Mouse (Mus musculus): ENCODE measurements at regions not wholly inside any gene's neighbourhood (a gene's known extent, or its start where the extent isn't known, plus 50 kb on each side); places are given as distances from the start of the nearest gene placed in this dataset.

- no peak for DNase-seq (ENCODE audit: extremely low read depth, insufficient read length, low spot score)
These were observed 696.9 kb downstream of the Diaph3 start for GRCm38 (mm10) chr14:86443921-86444835.

DNA sequence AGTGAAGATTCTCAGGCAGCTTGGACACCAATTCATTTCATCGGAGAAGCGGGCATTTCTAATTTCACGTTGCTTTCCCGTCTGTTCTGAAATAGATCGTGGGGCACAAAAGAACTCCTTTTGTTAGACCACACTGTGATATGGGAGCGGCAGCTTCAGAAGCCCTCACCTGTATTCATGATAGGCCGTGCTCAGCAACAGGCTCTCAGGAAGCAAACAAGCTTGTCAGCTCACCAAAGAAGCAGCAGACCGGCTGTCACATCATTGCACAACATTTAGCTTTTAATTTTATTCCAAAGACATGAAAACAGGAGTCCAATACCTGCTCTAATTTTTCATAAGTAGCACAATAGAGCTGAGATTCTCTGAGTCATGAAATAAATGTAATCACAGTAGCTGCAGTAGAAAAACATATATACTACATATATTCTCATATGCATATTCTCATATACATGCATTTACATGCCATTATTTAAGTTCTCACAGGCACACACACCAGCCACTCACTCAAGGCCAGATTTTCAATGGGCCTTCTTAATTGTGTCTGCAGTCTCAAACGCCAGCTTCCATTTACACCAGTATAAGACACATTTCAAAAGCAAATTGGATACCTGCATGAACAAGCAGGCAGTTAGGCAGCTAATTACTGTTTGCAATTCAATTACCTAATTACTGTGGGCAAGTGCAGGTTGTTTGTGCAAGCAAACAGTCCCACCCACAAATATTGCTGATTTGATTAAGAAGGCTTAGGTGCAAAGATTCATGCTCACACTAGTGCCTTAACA, 698.9 kb downstream of the Diaph3 start:
- no peak for DNase-seq (ENCODE audit: extremely low read depth, insufficient read length, low spot score)

- DNase-seq (ENCODE audit: extremely low read depth, insufficient read length, low spot score) = no peak
These were observed 703.7 kb downstream of the Diaph3 start for GRCm38 (mm10) chr14:86437383-86437782.

- DNase-seq (ENCODE audit: extremely low read depth, insufficient read length, low spot score) = no peak
These were observed 705.7 kb downstream of the Diaph3 start for GRCm38 (mm10) chr14:86435345-86435744.

GRCm38 (mm10) chr14:86431215-86431816, 709.7 kb downstream of the Diaph3 start:
- DNase-seq (ENCODE audit: extremely low read depth, insufficient read length, low spot score) = no peak

GRCm38 (mm10) chr14:86421881-86422280, 719.2 kb downstream of the Diaph3 start:
- no peak for DNase-seq (ENCODE audit: extremely low read depth, insufficient read length, low spot score)

DNA sequence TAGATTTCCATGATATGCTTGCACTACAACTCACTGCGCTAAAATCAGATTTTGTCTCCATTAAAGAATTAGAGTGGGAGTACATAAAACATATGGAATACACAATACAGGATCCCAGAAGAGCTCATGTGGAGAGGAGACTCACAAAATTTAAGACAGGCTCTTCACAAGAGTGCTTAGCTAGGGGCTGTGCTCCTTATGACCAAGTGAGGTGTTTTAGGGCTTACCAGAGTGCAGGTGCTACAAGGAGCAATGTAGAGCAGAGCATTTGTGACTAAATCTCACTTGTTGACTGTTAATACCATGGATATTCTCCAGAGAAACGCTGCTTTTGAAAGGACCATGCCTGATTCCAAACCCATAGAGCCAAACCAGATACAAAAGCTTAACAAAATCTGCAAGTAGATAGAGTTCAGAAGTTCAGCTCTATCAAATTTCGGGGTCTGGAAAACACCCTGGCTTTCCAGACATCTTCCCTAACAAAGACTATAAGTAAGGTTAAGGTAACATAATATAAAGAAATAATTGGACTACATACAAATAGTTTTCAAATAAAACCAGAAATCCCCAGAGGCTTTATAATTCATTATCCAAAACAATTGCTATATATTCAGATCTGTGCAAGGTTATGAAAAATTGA, 721.0 kb downstream of the Diaph3 start:
- DNase-seq (ENCODE audit: extremely low read depth, insufficient read length, low spot score) = no peak

DNA sequence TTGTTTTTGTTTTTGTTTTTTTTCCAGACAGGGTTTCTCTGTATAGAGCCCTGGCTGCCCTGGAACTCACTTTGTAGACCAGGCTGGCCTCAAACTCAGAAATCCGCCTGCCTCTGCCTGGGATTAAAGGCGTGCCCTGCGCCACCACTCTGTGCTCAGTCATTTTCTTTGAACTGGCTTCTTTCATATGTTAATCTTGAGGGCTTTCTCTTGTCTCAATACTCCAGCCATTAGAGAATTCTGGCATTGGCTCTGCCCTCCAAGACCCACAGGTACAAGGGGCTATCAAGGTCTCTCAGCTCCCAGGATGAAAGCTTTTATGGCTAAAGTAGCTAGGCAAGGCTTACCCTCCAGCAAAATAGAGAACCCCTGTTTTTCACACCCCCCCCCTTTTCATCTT, 744.2 kb downstream of the Diaph3 start:
- no peak for DNase-seq (ENCODE audit: extremely low read depth, insufficient read length, low spot score)

- DNase-seq (ENCODE audit: extremely low read depth, insufficient read length, low spot score) = no peak
These were observed 745.1 kb downstream of the Diaph3 start for GRCm38 (mm10) chr14:86395951-86396361.

DNA sequence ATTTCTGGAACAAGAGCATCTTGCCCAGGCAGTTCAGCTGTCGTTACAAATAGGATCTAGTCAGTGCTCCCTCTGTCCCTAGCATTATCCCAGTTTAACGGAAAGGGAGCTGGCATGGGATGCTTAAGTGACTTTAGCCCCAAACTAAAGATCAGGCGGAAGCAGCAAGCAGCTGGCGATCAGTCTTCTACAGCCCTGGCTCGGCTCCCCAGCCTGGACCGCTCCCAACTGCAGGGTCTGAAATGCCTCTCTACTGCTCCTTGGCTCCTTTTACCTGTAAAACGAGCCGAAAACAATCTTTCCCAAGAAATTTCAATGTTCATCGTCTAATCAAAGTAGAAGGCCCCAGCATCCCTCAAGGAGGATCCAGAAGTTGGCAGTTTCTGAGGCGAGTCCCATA, 745.5 kb downstream of the Diaph3 start:
- no peak for DNase-seq (ENCODE audit: extremely low read depth, insufficient read length, low spot score)

GRCm38 (mm10) chr14:86395068-86395467, 746.0 kb downstream of the Diaph3 start:
- no peak for DNase-seq (ENCODE audit: extremely low read depth, insufficient read length, low spot score)

DNA sequence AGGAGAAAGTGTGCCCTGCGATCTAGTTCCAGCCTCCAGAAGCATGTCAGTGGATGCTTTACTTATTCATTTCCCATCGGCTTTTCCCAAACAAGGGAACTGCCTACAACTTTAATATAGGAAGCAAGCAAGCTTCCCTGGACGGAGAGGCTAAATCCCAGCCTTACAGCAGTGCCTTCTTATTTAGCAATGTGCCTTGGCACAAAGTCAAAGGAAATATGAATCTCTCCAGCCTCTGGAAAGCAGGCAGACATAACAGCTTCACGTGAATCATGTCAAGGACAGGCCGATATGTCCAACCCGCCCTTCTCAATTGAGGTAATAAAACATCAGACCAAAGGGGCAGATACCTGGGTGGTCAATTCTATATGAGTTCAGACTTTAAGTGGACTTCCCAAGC, 755.9 kb downstream of the Diaph3 start:
- no peak for DNase-seq (ENCODE audit: extremely low read depth, insufficient read length, low spot score)

DNA sequence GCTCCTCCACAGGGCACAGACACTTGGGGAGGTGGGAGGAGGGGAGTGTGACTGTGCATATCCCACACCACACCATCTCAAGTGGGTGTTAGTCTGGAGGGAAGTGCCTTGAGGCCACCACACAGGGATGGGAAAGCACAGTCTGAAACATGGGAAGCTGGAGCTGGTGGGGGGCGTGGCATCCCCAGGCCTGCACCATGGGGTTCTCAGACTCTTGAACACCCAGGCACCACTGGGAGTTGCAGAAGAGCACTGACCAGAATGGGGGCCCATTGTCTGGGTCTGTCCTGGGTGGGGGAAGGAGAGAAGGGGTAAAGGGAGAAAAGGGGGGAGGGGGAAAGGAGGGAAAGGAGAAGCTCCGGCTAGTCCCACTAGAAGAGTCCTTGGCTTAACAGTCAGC, 776.0 kb downstream of the Diaph3 start:
- no peak for DNase-seq (ENCODE audit: extremely low read depth, insufficient read length, low spot score)

DNA sequence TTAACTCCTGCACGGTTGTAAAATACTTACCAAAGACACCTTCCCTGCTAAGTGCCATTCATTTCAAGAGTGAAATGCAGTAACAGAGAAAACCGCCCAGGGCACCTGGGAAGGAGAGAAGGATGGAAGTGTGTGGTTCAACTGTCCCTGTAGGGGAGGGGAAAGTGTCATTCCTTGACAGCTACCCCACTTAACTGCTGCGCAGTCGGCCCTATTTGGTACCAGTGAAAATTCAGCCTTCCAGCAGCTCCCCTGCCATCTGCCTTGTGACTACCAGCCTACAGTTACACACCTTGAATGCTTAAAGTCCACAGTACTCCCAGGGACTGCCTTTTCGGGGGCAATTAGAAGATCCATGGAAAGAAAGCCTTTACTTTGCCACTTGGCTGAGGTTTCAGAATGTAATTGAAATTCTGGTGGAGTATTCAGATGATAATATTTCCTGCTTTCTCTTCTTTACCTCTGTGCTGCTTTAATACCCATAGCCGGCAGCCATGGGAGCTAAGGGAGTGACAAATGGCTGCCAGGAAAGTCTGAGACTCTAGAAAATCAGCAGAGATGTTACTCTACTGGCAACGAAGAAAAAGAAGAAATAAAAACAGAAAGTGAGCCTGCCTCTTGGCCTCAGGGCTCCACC, 780.5 kb downstream of the Diaph3 start:
- DNase-seq (ENCODE audit: extremely low read depth, insufficient read length, low spot score) = no peak

DNA sequence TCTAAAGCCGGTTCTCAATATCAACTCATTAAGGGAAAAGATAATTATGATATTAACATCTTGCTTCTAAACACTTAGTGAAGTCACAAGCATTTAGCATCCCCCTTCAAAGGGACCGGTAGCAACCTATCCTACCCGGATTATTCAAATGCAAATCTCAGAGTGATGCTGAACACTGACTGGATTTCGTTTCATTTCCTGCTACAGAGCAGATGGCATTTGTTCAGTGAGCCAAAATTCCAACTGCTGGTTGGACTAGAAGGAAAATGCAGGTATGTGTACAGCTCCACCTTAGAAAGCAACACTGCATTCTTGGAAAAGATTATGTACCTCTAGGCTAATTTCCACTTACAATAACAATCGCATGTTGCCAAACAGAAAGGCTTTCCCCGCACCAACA, 782.5 kb downstream of the Diaph3 start:
- DNase-seq (ENCODE audit: extremely low read depth, insufficient read length, low spot score) = no peak

GRCm38 (mm10) chr14:86350526-86350925, 790.5 kb downstream of the Diaph3 start:
- DNase-seq (ENCODE audit: extremely low read depth, insufficient read length, low spot score) = no peak

DNA sequence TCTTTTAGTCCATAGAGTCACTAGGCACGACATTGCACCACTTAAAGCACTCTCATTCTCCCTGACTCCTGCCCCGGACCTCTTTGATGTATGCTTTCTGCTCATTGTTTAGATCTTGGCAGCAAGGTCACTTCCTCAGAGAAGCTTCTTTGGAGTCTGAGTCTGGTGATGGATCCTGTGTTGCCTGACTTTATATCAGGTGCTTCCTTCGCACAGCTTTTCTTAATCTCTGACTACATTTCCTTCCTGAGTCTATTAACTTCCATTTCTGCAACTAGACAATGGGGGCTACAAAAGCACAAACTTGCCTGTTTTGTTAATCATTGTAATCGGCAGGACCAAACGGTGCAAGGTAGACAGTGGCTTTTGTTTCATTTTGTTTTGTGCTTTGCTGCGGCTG, 802.0 kb downstream of the Diaph3 start:
- no peak for DNase-seq (ENCODE audit: extremely low read depth, insufficient read length, low spot score)

GRCm38 (mm10) chr14:86337052-86337451, 804.0 kb downstream of the Diaph3 start:
- no peak for DNase-seq (ENCODE audit: extremely low read depth, insufficient read length, low spot score)

DNA sequence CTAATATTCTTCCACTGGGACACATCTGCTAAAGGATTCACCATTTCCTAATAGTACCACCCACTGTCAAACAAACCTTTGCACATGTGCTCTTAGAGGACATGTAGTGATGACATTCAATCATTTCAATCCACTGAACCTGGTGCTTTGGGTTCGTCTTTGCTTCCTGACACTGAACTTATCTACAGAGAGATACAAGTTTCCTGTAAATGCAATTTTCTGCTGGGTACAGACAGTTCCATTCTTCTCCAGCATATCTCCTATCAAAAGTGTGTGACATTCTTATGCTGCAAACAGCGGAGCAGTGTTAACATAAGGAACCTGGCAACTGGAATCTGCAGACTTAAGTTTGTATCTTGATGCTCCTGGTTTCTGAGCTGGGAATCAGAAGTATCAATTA, 805.8 kb downstream of the Diaph3 start:
- DNase-seq (ENCODE audit: extremely low read depth, insufficient read length, low spot score) = no peak

GRCm38 (mm10) chr14:86329176-86329575, 811.9 kb downstream of the Diaph3 start:
- no peak for DNase-seq (ENCODE audit: extremely low read depth, insufficient read length, low spot score)
